ENCODE assay signal across 8 mouse cellular contexts in genomic region chr11:11557173-11557967, GRCm38 (mm10).
DNase-seq lines count a peak whose midpoint lies in the region; ATAC-seq lines count a peak whose summit lies in the region.
"Had no signal": no experiment of that assay in that cellular context is flagged by ENCODE, and none has a peak within 500 bp of the region (broad histone marks: within the 10 kb centered on the region; RNA-seq: fewer than 3 reads in every experiment).

No protein-coding gene starts in this region.

- no peaks in the 10 kb centered on the region for H3K36me3 ChIP-seq in embryonic facial prominence, embryonic 10.5 days (replicated peaks)
- no peaks in the 10 kb centered on the region for H3K36me3 ChIP-seq in hindbrain, embryonic 12.5 days
- H3K36me3 ChIP-seq in liver, embryonic 12.5 days: no peaks in the 10 kb centered on the region
- H3K36me3 ChIP-seq: hindbrain, embryonic 15.5 days had no signal

- H3K4me1 ChIP-seq in embryonic facial prominence, embryonic 10.5 days: no peaks in the 10 kb centered on the region
- H3K4me1 ChIP-seq in hindbrain, embryonic 12.5 days: no peaks in the 10 kb centered on the region
- peaks cover 18% of the 10 kb centered on the region for H3K4me1 ChIP-seq in liver, embryonic 12.5 days
- H3K4me1 ChIP-seq: hindbrain, embryonic 15.5 days had no signal

- 0 out of 2 replicates have a peak, but pooled peaks have one; percentile 11 for ATAC-seq in hindbrain, embryonic 12.5 days (ENCODE audit: low FRiP score)
- peak; percentile 20; the same call in 1 of the 2 replicates for ATAC-seq in liver, embryonic 12.5 days

- no peak overlapping the region for H3K4me2 ChIP-seq in hindbrain, embryonic 12.5 days (replicated peaks)
- 0 out of 2 replicates have a peak overlapping the region, but pooled peaks have one; percentile 5 for H3K4me2 ChIP-seq in liver, embryonic 12.5 days
- H3K4me2 ChIP-seq: hindbrain, embryonic 15.5 days had no signal

- 42% methylated on average over 11 of the region's 11 CpGs for WGBS in embryonic facial prominence, embryonic 10.5 days
- 51% methylated on average over 11 of the region's 11 CpGs for WGBS in hindbrain, embryonic 12.5 days
- WGBS in liver, embryonic 12.5 days (ENCODE audit: insufficient replicate concordance): 24% methylated on average over 11 of the region's 11 CpGs

- no peak overlapping the region for H3K4me3 ChIP-seq in embryonic facial prominence, embryonic 10.5 days
- no peak overlapping the region for H3K4me3 ChIP-seq in hindbrain, embryonic 12.5 days
- no peak overlapping the region for H3K4me3 ChIP-seq in liver, embryonic 12.5 days
- H3K4me3 ChIP-seq: hindbrain, embryonic 15.5 days had no signal

- H3K9me3 ChIP-seq in embryonic facial prominence, embryonic 10.5 days: no peaks in the 10 kb centered on the region
- H3K9me3 ChIP-seq in hindbrain, embryonic 12.5 days (replicated peaks): no peaks in the 10 kb centered on the region
- H3K9me3 ChIP-seq in liver, embryonic 12.5 days (replicated peaks): no peaks in the 10 kb centered on the region
- H3K9me3 ChIP-seq: hindbrain, embryonic 15.5 days had no signal

- no peaks in the 10 kb centered on the region for H3K27me3 ChIP-seq in embryonic facial prominence, embryonic 10.5 days (replicated peaks; ENCODE audit: low read depth, poor library complexity, severe bottlenecking)
- no peaks in the 10 kb centered on the region for H3K27me3 ChIP-seq in hindbrain, embryonic 12.5 days
- H3K27me3 ChIP-seq in liver, embryonic 12.5 days (replicated peaks): no peaks in the 10 kb centered on the region
- H3K27me3 ChIP-seq: hindbrain, embryonic 15.5 days had no signal

- H3K9ac ChIP-seq in hindbrain, embryonic 12.5 days: no peak overlapping the region
- H3K9ac ChIP-seq in liver, embryonic 12.5 days: no peak overlapping the region
- H3K9ac ChIP-seq: hindbrain, embryonic 15.5 days had no signal

- DNase-seq in ovary, postnatal 10 days (ENCODE audit: low spot score): peak; percentile 10
- no peak for DNase-seq in ovary, adult 18-20 months (ENCODE audit: low spot score)
- peak; percentile 69 for DNase-seq in adipocyte (ENCODE audit: low spot score)
- peak; percentile 65 for DNase-seq in embryonic facial prominence, embryonic 10.5 days (ENCODE audit: low spot score)
- DNase-seq in retina, embryonic 14.5 days (ENCODE audit: low spot score): peak; percentile 71

- H3K27ac ChIP-seq in embryonic facial prominence, embryonic 10.5 days (replicated peaks): no peak overlapping the region
- H3K27ac ChIP-seq in hindbrain, embryonic 12.5 days: no peak overlapping the region
- H3K27ac ChIP-seq in liver, embryonic 12.5 days: no peak overlapping the region
- H3K27ac ChIP-seq: hindbrain, embryonic 15.5 days had no signal
